Comparison of ENCODE assay signal across 20 mouse cellular contexts in the genomic region with DNA sequence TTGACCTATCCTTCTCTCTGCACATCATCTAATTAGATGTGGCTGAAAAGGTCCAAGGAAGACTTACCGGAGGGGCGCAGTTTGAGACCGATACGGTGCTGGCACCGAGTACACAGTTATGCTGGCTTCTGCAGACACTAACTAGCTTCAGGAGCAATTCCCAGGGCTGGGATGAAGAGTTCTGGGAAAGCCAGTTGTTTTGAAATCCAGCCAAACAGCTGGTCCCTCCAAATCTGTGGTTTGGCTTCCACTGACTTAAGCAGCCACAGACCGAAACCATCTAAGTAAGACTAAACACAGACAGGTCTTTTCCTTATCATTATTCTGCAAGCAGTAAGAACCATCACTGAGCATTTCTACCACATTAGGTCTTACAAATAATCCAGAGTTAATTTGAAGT.
A peak's percentile ranks its signal among the peaks of the same experiment; 100 is the strongest.
DNase-seq lines count a peak whose midpoint lies in the region; ATAC-seq lines count a peak whose summit lies in the region.
"Had no signal": no experiment of that assay in that cellular context is flagged by ENCODE, and none has a peak within 500 bp of the region (broad histone marks: within the 10 kb centered on the region; RNA-seq: fewer than 3 reads in every experiment).

No protein-coding gene starts in this region.

- peaks cover 12% of the 10 kb centered on the region; the same call in 1 of the 2 replicates for H3K4me1 ChIP-seq in embryonic facial prominence, embryonic 14.5 days (ENCODE audit: control insufficient read depth, insufficient read depth, low read length)
- 0 out of 2 replicates have a peak, but pooled peaks cover 7% of the 10 kb centered on the region for H3K4me1 ChIP-seq in embryonic facial prominence, embryonic 10.5 days
- no peaks in the 10 kb centered on the region for H3K4me1 ChIP-seq in kidney, embryonic 14.5 days (ENCODE audit: control insufficient read depth, insufficient read depth, low read length)
- H3K4me1 ChIP-seq: kidney, embryonic 15.5 days; limb, embryonic 15.5 days; liver, embryonic 15.5 days; megakaryocyte, embryonic 14.5 days had no signal

- H3K9ac ChIP-seq in embryonic facial prominence, embryonic 14.5 days (ENCODE audit: low read depth, low read length): no peak overlapping the region
- no peak overlapping the region for H3K9ac ChIP-seq in kidney, embryonic 14.5 days (ENCODE audit: low read depth, low read length)
- H3K9ac ChIP-seq: forebrain, embryonic 12.5 days; kidney, embryonic 15.5 days; limb, embryonic 15.5 days; liver, embryonic 15.5 days had no signal

- WGBS in embryonic facial prominence, embryonic 14.5 days: 53% methylated on average over 6 of the region's 6 CpGs
- WGBS in embryonic facial prominence, embryonic 10.5 days: 94% methylated on average over 6 of the region's 6 CpGs
- 89% methylated on average over 6 of the region's 6 CpGs for WGBS in kidney, embryonic 14.5 days

- no peak overlapping the region for H3K4me3 ChIP-seq in embryonic facial prominence, embryonic 14.5 days (ENCODE audit: low read depth, low read length)
- no peak overlapping the region for H3K4me3 ChIP-seq in embryonic facial prominence, embryonic 10.5 days
- H3K4me3 ChIP-seq in kidney, embryonic 14.5 days (ENCODE audit: low read length): no peak overlapping the region
- H3K4me3 ChIP-seq: forebrain, embryonic 12.5 days; kidney, embryonic 15.5 days; layer of hippocampus, adult 2 months; limb, embryonic 15.5 days; liver, embryonic 15.5 days; megakaryocyte, embryonic 14.5 days had no signal

- H3K36me3 ChIP-seq in embryonic facial prominence, embryonic 14.5 days (ENCODE audit: control insufficient read depth, insufficient read depth, low read length): no peaks in the 10 kb centered on the region
- no peaks in the 10 kb centered on the region for H3K36me3 ChIP-seq in embryonic facial prominence, embryonic 10.5 days (replicated peaks)
- no peaks in the 10 kb centered on the region for H3K36me3 ChIP-seq in kidney, embryonic 14.5 days (ENCODE audit: control insufficient read depth, insufficient read depth, low read length)
- H3K36me3 ChIP-seq: forebrain, embryonic 12.5 days; kidney, embryonic 15.5 days; limb, embryonic 15.5 days; liver, embryonic 15.5 days had no signal

- intact Hi-C loops in heart, postnatal 25 days (cut with DNase I): no loop called here

- DNase-seq in embryonic facial prominence, embryonic 14.5 days (ENCODE audit: low spot score): peak; percentile 90
- DNase-seq in embryonic facial prominence, embryonic 10.5 days (ENCODE audit: low spot score): no peak
- DNase-seq in heart, adult 9 months (ENCODE audit: low spot score in 2 of 2): peak; percentile 29 to 37
- no peak for DNase-seq in heart, postnatal 25 days (ENCODE audit: low spot score)
- DNase-seq in kidney, postnatal 4 days: peak; percentile 4 to 5
- DNase-seq in NIH3T3 (ENCODE audit: low read depth): peak; percentile 2
- no peak for DNase-seq in retina, postnatal 1 day
- DNase-seq: adrenal gland, adult 8-10 months; cerebellum, adult 8-10 months; layer of hippocampus, postnatal 36 days; thymus, postnatal 25 days had no signal

- no peak overlapping the region for H3K27ac ChIP-seq in embryonic facial prominence, embryonic 14.5 days (replicated peaks; ENCODE audit: low read depth, low read length)
- no peak overlapping the region for H3K27ac ChIP-seq in embryonic facial prominence, embryonic 10.5 days (replicated peaks)
- no peak overlapping the region for H3K27ac ChIP-seq in kidney, embryonic 14.5 days (ENCODE audit: low read depth, low read length)
- H3K27ac ChIP-seq: forebrain, embryonic 12.5 days; kidney, embryonic 15.5 days; layer of hippocampus, adult 2 months; limb, embryonic 15.5 days; liver, embryonic 15.5 days had no signal

- no peaks in the 10 kb centered on the region for H3K9me3 ChIP-seq in embryonic facial prominence, embryonic 14.5 days (ENCODE audit: control insufficient read depth, low read length)
- no peaks in the 10 kb centered on the region for H3K9me3 ChIP-seq in embryonic facial prominence, embryonic 10.5 days
- no peaks in the 10 kb centered on the region for H3K9me3 ChIP-seq in kidney, embryonic 14.5 days (ENCODE audit: control insufficient read depth, low read length)
- H3K9me3 ChIP-seq: forebrain, embryonic 12.5 days; kidney, embryonic 15.5 days; limb, embryonic 15.5 days; liver, embryonic 15.5 days had no signal

- ATAC-seq in embryonic facial prominence, embryonic 14.5 days (ENCODE audit: low read depth): 0 out of 2 replicates have a peak, but pooled peaks have one; percentile 37
- no peak for ATAC-seq in kidney, embryonic 14.5 days (ENCODE audit: low FRiP score, low TSS enrichment)
- ATAC-seq: midbrain, embryonic 16.5 days; Patski had no signal

- H3K4me2 ChIP-seq in embryonic facial prominence, embryonic 14.5 days (ENCODE audit: low read depth, low read length): no peak overlapping the region
- H3K4me2 ChIP-seq in kidney, embryonic 14.5 days (replicated peaks; ENCODE audit: low read depth, low read length): no peak overlapping the region
- H3K4me2 ChIP-seq: forebrain, embryonic 12.5 days; kidney, embryonic 15.5 days; limb, embryonic 15.5 days; liver, embryonic 15.5 days had no signal

- no peaks in the 10 kb centered on the region for H3K27me3 ChIP-seq in embryonic facial prominence, embryonic 14.5 days (replicated peaks; ENCODE audit: control insufficient read depth, insufficient read depth, low read length)
- H3K27me3 ChIP-seq in embryonic facial prominence, embryonic 10.5 days (replicated peaks; ENCODE audit: low read depth, poor library complexity, severe bottlenecking): no peaks in the 10 kb centered on the region
- H3K27me3 ChIP-seq in kidney, embryonic 14.5 days (ENCODE audit: control insufficient read depth, insufficient read depth, low read length): no peaks in the 10 kb centered on the region
- H3K27me3 ChIP-seq: forebrain, embryonic 12.5 days; kidney, embryonic 15.5 days; limb, embryonic 15.5 days; liver, embryonic 15.5 days; megakaryocyte, embryonic 14.5 days; Patski had no signal

Comparison
In these comparisons a context has a peak if more than half of its experiments do, and no peak if none do; other contexts are left out.
1. DNase-seq: peak in embryonic facial prominence, embryonic 14.5 days (single experiment), heart, adult 9 months (2 of 2), kidney, postnatal 4 days (2 of 2) and NIH3T3 (single experiment); none in embryonic facial prominence, embryonic 10.5 days (single experiment), heart, postnatal 25 days (single experiment) and retina, postnatal 1 day (single experiment).